Mouse (Mus musculus): ENCODE results near the gene Srsf12. TPM values are rescaled to one million over a fixed set of nuclear protein-coding genes. Genes with fewer than 3 reads are reported as not detected.

The Srsf12 gene
- total and polyA plus RNA-seq, 2 experiments from 2014 or later: 0.38 TPM; not detected in 1

GRCm38 (mm10) chr4:33262897-33263296 is 54.1 kb downstream of the Srsf12 start:
- H3K4me2 ChIP-seq (ENCODE audit: low read depth, low read length): no peak overlapping the region
- WGBS: 88% methylated on average over 1 of the region's 1 CpGs
- H3K9ac ChIP-seq (replicated peaks; ENCODE audit: low read depth, low read length): no peak overlapping the region
- no peak for TF ChIP-seq CTCF (IDR thresholded peaks at IDR 0.05; ENCODE audit: low read depth)
- TF ChIP-seq EP300 (IDR thresholded peaks at IDR 0.05; ENCODE audit: low read depth): no peak
- H3K4me3 ChIP-seq (ENCODE audit: low read depth, low read length): no peak overlapping the region
- H3K9me3 ChIP-seq (replicated peaks; ENCODE audit: control insufficient read depth, low read length): no peaks in the 10 kb centered on the region
- ATAC-seq (ENCODE audit: insufficient read depth, low read depth) (no peak), DNase-seq (ENCODE audit: low spot score) (no peak)
- H3K4me1 ChIP-seq (ENCODE audit: control insufficient read depth, insufficient read depth): peaks cover 14% of the 10 kb centered on the region
- H3K27me3 ChIP-seq (ENCODE audit: control insufficient read depth, insufficient read depth, low read length): no peaks in the 10 kb centered on the region
- no peaks in the 10 kb centered on the region for H3K36me3 ChIP-seq (replicated peaks; ENCODE audit: control insufficient read depth, insufficient read depth, low read length)
- no peak overlapping the region for H3K27ac ChIP-seq (ENCODE audit: low read depth)

- Histone ChIP-seq H3K27ac (ENCODE audit: low read depth) (no peak overlapping the region), H3K27me3 (ENCODE audit: control insufficient read depth, insufficient read depth, low read length) (no peaks in the 10 kb centered on the region), H3K9ac (replicated peaks; ENCODE audit: low read depth, low read length) (no peak overlapping the region), H3K9me3 (replicated peaks; ENCODE audit: control insufficient read depth, low read length) (no peaks in the 10 kb centered on the region), H3K36me3 (replicated peaks; ENCODE audit: control insufficient read depth, insufficient read depth, low read length) (no peaks in the 10 kb centered on the region), H3K4me3 (ENCODE audit: low read depth, low read length) (no peak overlapping the region), H3K4me1 (ENCODE audit: control insufficient read depth, insufficient read depth) (peaks cover 14% of the 10 kb centered on the region), H3K4me2 (ENCODE audit: low read depth, low read length) (no peak overlapping the region)
- TF ChIP-seq EP300 (IDR thresholded peaks at IDR 0.05; ENCODE audit: low read depth) (no peak), CTCF (IDR thresholded peaks at IDR 0.05; ENCODE audit: low read depth) (no peak)
- ATAC-seq (ENCODE audit: insufficient read depth, low read depth): no peak
- no peak for DNase-seq (ENCODE audit: low spot score)
- 78% methylated on average over 11 of the region's 11 CpGs for WGBS
Measured at GRCm38 (mm10) chr4:33264979-33265726, 56.4 kb downstream of the Srsf12 start.

- Histone ChIP-seq H3K27me3 (ENCODE audit: control insufficient read depth, insufficient read depth, low read length) (no peaks in the 10 kb centered on the region), H3K4me3 (ENCODE audit: low read depth, low read length) (no peak overlapping the region), H3K36me3 (replicated peaks; ENCODE audit: control insufficient read depth, insufficient read depth, low read length) (no peaks in the 10 kb centered on the region), H3K9me3 (replicated peaks; ENCODE audit: control insufficient read depth, low read length) (no peaks in the 10 kb centered on the region), H3K9ac (replicated peaks; ENCODE audit: low read depth, low read length) (no peak overlapping the region), H3K4me2 (ENCODE audit: low read depth, low read length) (no peak overlapping the region), H3K4me1 (ENCODE audit: control insufficient read depth, insufficient read depth) (no peaks in the 10 kb centered on the region), H3K27ac (ENCODE audit: low read depth) (no peak overlapping the region)
- ATAC-seq (ENCODE audit: insufficient read depth, low read depth) (no peak), DNase-seq (ENCODE audit: low spot score) (no peak)
- TF ChIP-seq EP300 (IDR thresholded peaks at IDR 0.05; ENCODE audit: low read depth) (no peak), CTCF (IDR thresholded peaks at IDR 0.05; ENCODE audit: low read depth) (no peak)
- WGBS: 83% methylated on average over 11 of the region's 11 CpGs
Measured at GRCm38 (mm10) chr4:33270386-33271314, 61.9 kb downstream of the Srsf12 start.

GRCm38 (mm10) chr4:33273437-33273836 is 64.6 kb downstream of the Srsf12 start:
- 64% methylated on average over 3 of the region's 3 CpGs for WGBS
- Histone ChIP-seq H3K36me3 (replicated peaks; ENCODE audit: control insufficient read depth, insufficient read depth, low read length) (no peaks in the 10 kb centered on the region), H3K9ac (replicated peaks; ENCODE audit: low read depth, low read length) (no peak overlapping the region), H3K4me1 (ENCODE audit: control insufficient read depth, insufficient read depth) (no peaks in the 10 kb centered on the region), H3K4me2 (ENCODE audit: low read depth, low read length) (no peak overlapping the region), H3K27me3 (ENCODE audit: control insufficient read depth, insufficient read depth, low read length) (no peaks in the 10 kb centered on the region), H3K9me3 (replicated peaks; ENCODE audit: control insufficient read depth, low read length) (no peaks in the 10 kb centered on the region), H3K27ac (ENCODE audit: low read depth) (no peak overlapping the region), H3K4me3 (ENCODE audit: low read depth, low read length) (no peak overlapping the region)
- TF ChIP-seq CTCF (IDR thresholded peaks at IDR 0.05; ENCODE audit: low read depth) (no peak), EP300 (IDR thresholded peaks at IDR 0.05; ENCODE audit: low read depth) (no peak)
- ATAC-seq (ENCODE audit: insufficient read depth, low read depth) (no peak), DNase-seq (ENCODE audit: low spot score) (no peak)

- ATAC-seq (ENCODE audit: insufficient read depth, low read depth): no peak
- no peak overlapping the region for H3K4me3 ChIP-seq (ENCODE audit: low read depth, low read length)
- WGBS: 69% methylated on average over 3 of the region's 3 CpGs
- no peak for DNase-seq (ENCODE audit: low spot score)
- H3K4me2 ChIP-seq (ENCODE audit: low read depth, low read length): no peak overlapping the region
- H3K9ac ChIP-seq (replicated peaks; ENCODE audit: low read depth, low read length): no peak overlapping the region
- H3K27me3 ChIP-seq (ENCODE audit: control insufficient read depth, insufficient read depth, low read length): no peaks in the 10 kb centered on the region
- TF ChIP-seq EP300 (IDR thresholded peaks at IDR 0.05; ENCODE audit: low read depth) (no peak), CTCF (IDR thresholded peaks at IDR 0.05; ENCODE audit: low read depth) (no peak)
- H3K9me3 ChIP-seq (replicated peaks; ENCODE audit: control insufficient read depth, low read length): no peaks in the 10 kb centered on the region
- no peak overlapping the region for H3K27ac ChIP-seq (ENCODE audit: low read depth)
- H3K36me3 ChIP-seq (replicated peaks; ENCODE audit: control insufficient read depth, insufficient read depth, low read length): no peaks in the 10 kb centered on the region
- H3K4me1 ChIP-seq (ENCODE audit: control insufficient read depth, insufficient read depth): no peaks in the 10 kb centered on the region
Measured at GRCm38 (mm10) chr4:33281891-33282685, 73.3 kb downstream of the Srsf12 start.

Other genes with a start within 250 kb of the Srsf12 start
- 61.3 and 75.3 TPM in 2 replicates for gene Rragd, start 226.0 kb upstream of the Srsf12 start, total RNA-seq (2014; rRNA removed; ENCODE audit: low replicate concordance)
- gene Rragd, start 226.0 kb upstream of the Srsf12 start, polyA plus RNA-seq (2015; fragmentation: Nextera tagmentation; extraction: Ambion mirVana): 35.4 and 41.1 TPM in 2 replicates
- gene Ube2j1, start 177.6 kb upstream of the Srsf12 start, total RNA-seq (2014; rRNA removed; ENCODE audit: low replicate concordance): 31.2 and 33.4 TPM in 2 replicates
- gene Ube2j1, start 177.6 kb upstream of the Srsf12 start, polyA plus RNA-seq (2015; fragmentation: Nextera tagmentation; extraction: Ambion mirVana): 29.9 and 30.9 TPM in 2 replicates
- gene Gabrr2, start 146.0 kb upstream of the Srsf12 start, total RNA-seq (2014; rRNA removed; ENCODE audit: low replicate concordance): not detected in 2 replicates
- gene Gabrr2, start 146.0 kb upstream of the Srsf12 start, polyA plus RNA-seq (2015; fragmentation: Nextera tagmentation; extraction: Ambion mirVana): 0.26 TPM in 1 of 2 replicates, not detected in the other
- not detected in 2 replicates for gene Gabrr1, start 76.5 kb upstream of the Srsf12 start, total RNA-seq (2014; rRNA removed; ENCODE audit: low replicate concordance)
- not detected in 2 replicates for gene Gabrr1, start 76.5 kb upstream of the Srsf12 start, polyA plus RNA-seq (2015; fragmentation: Nextera tagmentation; extraction: Ambion mirVana)
- 10.3 and 11.1 TPM in 2 replicates for gene Pm20d2, start 19.3 kb upstream of the Srsf12 start, total RNA-seq (2014; rRNA removed; ENCODE audit: low replicate concordance)
- 2.8 and 4.4 TPM in 2 replicates for gene Pm20d2, start 19.3 kb upstream of the Srsf12 start, polyA plus RNA-seq (2015; fragmentation: Nextera tagmentation; extraction: Ambion mirVana)
- gene Pnrc1, start 81.2 kb downstream of the Srsf12 start, total RNA-seq (2014; rRNA removed; ENCODE audit: low replicate concordance): 90.0 and 127 TPM in 2 replicates
- gene Pnrc1, start 81.2 kb downstream of the Srsf12 start, polyA plus RNA-seq (2015; fragmentation: Nextera tagmentation; extraction: Ambion mirVana): 61.8 and 80.8 TPM in 2 replicates
- 7.3 and 10.0 TPM in 2 replicates for gene Rngtt, start 101.3 kb downstream of the Srsf12 start, total RNA-seq (2014; rRNA removed; ENCODE audit: low replicate concordance)
- 8.9 and 9.9 TPM in 2 replicates for gene Rngtt, start 101.3 kb downstream of the Srsf12 start, polyA plus RNA-seq (2015; fragmentation: Nextera tagmentation; extraction: Ambion mirVana)

All from heart, postnatal 0 days (tissue).